Mouse (Mus musculus) cortical plate, adult 2 months (tissue): ENCODE measurements at regions not wholly inside any gene's neighbourhood (a gene's known extent, or its start where the extent isn't known, plus 50 kb on each side); places are given as distances from the start of the nearest gene placed in this dataset.

Source experiments
- CTCF ChIP-seq: fragments of 200-500 bp; IDR thresholded peaks from 2 replicates; pipeline ENCODE4 v1.5.1; 2011; ENCODE audit warnings: mild to moderate bottlenecking, control low read depth, low read length; ENCODE audit not compliant: insufficient read depth; ENCODE audit errors: extremely low read depth
- POLR2A ChIP-seq: fragments of 200-500 bp; IDR thresholded peaks from 2 replicates; pipeline ENCODE4 v1.6.1; 2011; ENCODE audit warnings: mild to moderate bottlenecking, low read length, control low read depth; ENCODE audit not compliant: insufficient read depth; ENCODE audit errors: extremely low read depth

DNA sequence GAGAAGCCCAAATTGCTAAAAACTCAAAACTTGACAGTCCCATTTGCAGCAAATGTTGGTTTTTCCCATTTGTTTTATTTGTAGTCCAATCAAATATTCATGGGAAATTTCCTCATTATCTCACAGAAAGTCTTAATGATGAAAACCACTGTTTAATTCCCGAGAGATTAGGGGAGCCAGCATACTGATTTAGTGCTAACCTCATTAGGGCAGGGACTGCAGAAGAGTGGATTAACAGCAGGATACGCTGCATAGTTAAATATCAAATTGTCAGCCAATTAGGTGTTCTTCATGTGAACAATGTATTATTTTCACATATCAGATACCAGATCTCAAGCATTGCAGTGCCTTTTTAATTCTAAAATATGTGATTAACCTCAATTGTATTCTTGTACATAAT lies 264.0 kb upstream of the 4933412E24Rik start:
- TF ChIP-seq CTCF (no peak), POLR2A (no peak)
